24 mouse cellular contexts compared by ENCODE assay signal in genomic region chr3:18705756-18706155, GRCm38 (mm10).
DNase-seq lines count a peak whose midpoint lies in the region; ATAC-seq lines count a peak whose summit lies in the region.
"Had no signal": no experiment of that assay in that cellular context is flagged by ENCODE, and none has a peak within 500 bp of the region (broad histone marks: within the 10 kb centered on the region; RNA-seq: fewer than 3 reads in every experiment).

No protein-coding gene starts in this region.

- no peak overlapping the region for H3K4me3 ChIP-seq in forebrain, embryonic 13.5 days
- no peak overlapping the region for H3K4me3 ChIP-seq in forebrain, embryonic 11.5 days (ENCODE audit: low read depth, low read length)
- H3K4me3 ChIP-seq: embryonic facial prominence, embryonic 10.5 days; forebrain, embryonic 10.5 days; heart, embryonic 13.5 days; liver, embryonic 13.5 days; midbrain, embryonic 12.5 days had no signal

- peaks cover 17% of the 10 kb centered on the region for H3K4me1 ChIP-seq in forebrain, embryonic 13.5 days
- no peaks in the 10 kb centered on the region for H3K4me1 ChIP-seq in forebrain, embryonic 11.5 days (replicated peaks; ENCODE audit: control insufficient read depth, insufficient read depth, low read length)
- H3K4me1 ChIP-seq: forebrain, embryonic 10.5 days; heart, embryonic 13.5 days; liver, embryonic 13.5 days; midbrain, embryonic 12.5 days had no signal

- no peak for ATAC-seq in forebrain, embryonic 13.5 days
- ATAC-seq in forebrain, embryonic 11.5 days (replicated peaks; ENCODE audit: low FRiP score) = no peak
- no peak for ATAC-seq in erythroid progenitor cell, adult 5-6 weeks (replicated peaks; ENCODE audit: low FRiP score, poor library complexity, severe bottlenecking)
- ATAC-seq: hindbrain, postnatal 0 days; intestine, embryonic 16.5 days had no signal

- H3K36me3 ChIP-seq in forebrain, embryonic 13.5 days (ENCODE audit: poor library complexity, severe bottlenecking) = no peaks in the 10 kb centered on the region
- H3K36me3 ChIP-seq in forebrain, embryonic 11.5 days (ENCODE audit: control insufficient read depth, insufficient read depth, low read length) = no peaks in the 10 kb centered on the region
- H3K36me3 ChIP-seq: embryonic facial prominence, embryonic 10.5 days; forebrain, embryonic 10.5 days; heart, embryonic 13.5 days; liver, embryonic 13.5 days; midbrain, embryonic 12.5 days had no signal

- no peak overlapping the region for H3K4me2 ChIP-seq in forebrain, embryonic 13.5 days
- no peak overlapping the region for H3K4me2 ChIP-seq in forebrain, embryonic 11.5 days (ENCODE audit: low read depth, low read length, severe bottlenecking)
- H3K4me2 ChIP-seq: heart, embryonic 13.5 days; liver, embryonic 13.5 days; midbrain, embryonic 12.5 days had no signal

- no peaks in the 10 kb centered on the region for H3K27me3 ChIP-seq in forebrain, embryonic 13.5 days
- no peaks in the 10 kb centered on the region for H3K27me3 ChIP-seq in forebrain, embryonic 11.5 days (ENCODE audit: control insufficient read depth, insufficient read depth, low read length)
- H3K27me3 ChIP-seq: heart, embryonic 13.5 days; liver, embryonic 13.5 days; midbrain, embryonic 12.5 days had no signal

- no peaks in the 10 kb centered on the region for H3K9me3 ChIP-seq in forebrain, embryonic 13.5 days (replicated peaks)
- no peaks in the 10 kb centered on the region for H3K9me3 ChIP-seq in forebrain, embryonic 11.5 days (ENCODE audit: control insufficient read depth, low read length)
- H3K9me3 ChIP-seq: embryonic facial prominence, embryonic 10.5 days; forebrain, embryonic 10.5 days; heart, embryonic 13.5 days; liver, embryonic 13.5 days; midbrain, embryonic 12.5 days had no signal

- 68% methylated on average over 9 of the region's 9 CpGs for WGBS in forebrain, embryonic 13.5 days
- WGBS in forebrain, embryonic 11.5 days = 79% methylated on average over 9 of the region's 9 CpGs

- DNase-seq in forebrain, embryonic 11.5 days (ENCODE audit: low spot score) = no peak
- peak; percentile 75 for DNase-seq in heart, adult 11 months
- no peak for DNase-seq in heart, adult 8-10 months (ENCODE audit: low spot score)
- peak; percentile 41 to 59 for DNase-seq in right cerebral cortex, adult 2 months (ENCODE audit: low spot score in 2 of 2)
- no peak for DNase-seq in right cerebral cortex, postnatal 14 days
- DNase-seq: adrenal gland, postnatal 14 days; cerebellum, adult 9-11 months; gastrocnemius, postnatal 10 days; heart, postnatal 14 days; kidney, adult 9 months; kidney, postnatal 14 days; liver, embryonic 13.5 days; lung, adult 2 months; lung, postnatal 14 days; thymus, adult 2 months; thymus, postnatal 4 days had no signal

- H3K27ac ChIP-seq in forebrain, embryonic 13.5 days = 0 out of 2 replicates have a peak overlapping the region, but pooled peaks have one; percentile 3
- no peak overlapping the region for H3K27ac ChIP-seq in forebrain, embryonic 11.5 days (ENCODE audit: low read depth, low read length)
- H3K27ac ChIP-seq: embryonic facial prominence, embryonic 10.5 days; forebrain, embryonic 10.5 days; heart, embryonic 13.5 days; hindbrain, postnatal 0 days; liver, embryonic 13.5 days; midbrain, embryonic 12.5 days had no signal

- no peak overlapping the region for H3K9ac ChIP-seq in forebrain, embryonic 13.5 days
- no peak overlapping the region for H3K9ac ChIP-seq in forebrain, embryonic 11.5 days (ENCODE audit: low read length)
- H3K9ac ChIP-seq: heart, embryonic 13.5 days; liver, embryonic 13.5 days; midbrain, embryonic 12.5 days had no signal

Comparison
In these comparisons a context has a peak if more than half of its experiments do, and no peak if none do; other contexts are left out.
1. DNase-seq: peak in heart, adult 11 months (single experiment) and right cerebral cortex, adult 2 months (2 of 2); none in forebrain, embryonic 11.5 days (single experiment), heart, adult 8-10 months (single experiment) and right cerebral cortex, postnatal 14 days (single experiment).